Mouse (Mus musculus): ENCODE data around the gene Atf3.

The Atf3 gene

DNA sequence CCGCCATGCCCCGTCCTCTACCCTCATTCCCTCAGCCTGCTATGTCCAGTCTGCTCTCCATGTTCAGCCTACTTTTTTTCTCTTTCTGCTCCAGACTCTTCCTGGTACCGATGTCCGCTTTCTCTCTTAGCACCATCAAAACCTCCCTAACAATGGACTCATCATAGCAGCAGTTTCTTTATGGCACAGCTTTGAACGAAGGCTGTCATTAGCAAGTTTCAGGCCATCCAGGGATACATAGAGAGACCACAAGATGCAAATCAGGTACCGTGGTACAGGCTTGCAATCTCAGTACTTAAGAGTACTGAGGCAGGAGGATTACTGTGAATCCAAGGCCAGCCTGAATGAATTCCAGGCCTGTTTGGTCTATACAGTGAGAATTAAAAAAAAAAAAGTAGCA, 25.1 kb downstream of the Atf3 start:
- DNase-seq (ENCODE audit: low read depth, low spot score), result no peak

DNA sequence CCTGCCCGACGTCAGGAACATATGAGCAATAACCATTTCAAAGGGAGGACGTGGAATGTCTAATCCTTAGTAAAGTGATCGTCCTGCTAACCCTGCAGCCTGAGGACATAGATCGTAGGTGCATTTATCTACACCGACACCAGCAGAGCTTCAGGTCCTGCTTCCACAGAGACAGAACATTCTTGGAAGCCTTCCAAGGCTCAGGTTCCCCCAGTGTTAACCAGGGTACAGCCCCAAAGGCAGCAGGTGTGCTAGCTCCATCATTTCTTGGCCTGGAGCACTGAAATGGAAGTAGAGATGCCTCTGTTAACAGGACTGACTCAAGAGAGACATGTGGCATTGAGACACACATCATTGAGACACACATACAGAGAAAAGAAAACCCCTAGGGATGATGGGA, 25.6 kb downstream of the Atf3 start:
- DNase-seq (ENCODE audit: low read depth, low spot score), result no peak

DNA sequence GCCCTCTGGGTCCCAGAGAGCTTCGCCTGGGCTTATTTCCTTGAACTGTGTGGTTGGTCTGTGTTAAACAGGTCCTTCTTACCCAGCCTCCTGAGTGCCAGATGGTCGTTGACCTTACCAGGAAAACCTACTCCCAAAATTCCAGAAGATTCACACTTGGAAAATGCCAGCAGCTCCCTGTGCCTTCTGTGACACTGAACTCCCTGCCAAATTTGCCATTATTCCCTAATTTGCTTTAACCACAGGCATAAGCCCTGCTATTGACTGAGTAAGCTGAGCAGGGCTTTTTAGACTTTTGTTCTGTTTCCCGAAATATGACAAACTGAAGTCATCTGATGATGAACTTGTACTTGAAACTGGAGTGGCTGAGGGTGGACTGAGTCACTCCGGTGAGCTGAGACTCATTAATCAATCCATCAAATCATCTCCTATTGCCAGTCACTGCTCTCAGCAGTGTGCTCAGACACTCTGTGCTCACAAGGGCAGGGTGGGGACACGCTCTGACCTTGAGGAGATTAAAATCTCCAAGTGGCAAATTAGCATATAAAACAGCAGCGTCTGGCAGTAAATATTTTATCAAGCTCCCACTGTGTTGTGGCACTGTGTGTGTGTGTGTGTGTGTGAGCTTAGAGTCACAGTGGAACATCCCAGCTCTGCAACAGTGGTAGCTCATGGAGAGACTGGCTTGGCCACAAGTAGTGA, 28.0 kb downstream of the Atf3 start:
- peak; percentile 53 for DNase-seq (ENCODE audit: low read depth, low spot score)

DNA sequence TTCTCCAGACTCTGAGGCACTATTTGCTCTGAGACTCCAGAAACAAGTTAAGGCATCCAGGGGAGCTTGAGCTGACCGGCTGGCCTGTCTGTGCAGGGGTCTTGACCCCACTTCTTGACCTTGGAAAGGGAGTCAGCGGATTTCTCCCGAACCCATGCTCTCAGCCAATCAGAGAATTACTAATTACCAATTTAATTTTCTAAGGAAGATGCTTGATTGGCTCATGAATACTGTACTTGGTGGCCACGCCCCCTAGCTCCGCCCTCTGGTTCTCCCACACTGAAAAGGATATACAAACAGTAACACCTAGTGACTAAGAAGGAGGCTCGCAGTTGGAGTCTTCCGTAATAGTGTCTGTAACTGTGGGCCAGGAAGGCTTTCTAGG, 31.5 kb downstream of the Atf3 start:
- no peak for DNase-seq (ENCODE audit: low read depth, low spot score)

DNA sequence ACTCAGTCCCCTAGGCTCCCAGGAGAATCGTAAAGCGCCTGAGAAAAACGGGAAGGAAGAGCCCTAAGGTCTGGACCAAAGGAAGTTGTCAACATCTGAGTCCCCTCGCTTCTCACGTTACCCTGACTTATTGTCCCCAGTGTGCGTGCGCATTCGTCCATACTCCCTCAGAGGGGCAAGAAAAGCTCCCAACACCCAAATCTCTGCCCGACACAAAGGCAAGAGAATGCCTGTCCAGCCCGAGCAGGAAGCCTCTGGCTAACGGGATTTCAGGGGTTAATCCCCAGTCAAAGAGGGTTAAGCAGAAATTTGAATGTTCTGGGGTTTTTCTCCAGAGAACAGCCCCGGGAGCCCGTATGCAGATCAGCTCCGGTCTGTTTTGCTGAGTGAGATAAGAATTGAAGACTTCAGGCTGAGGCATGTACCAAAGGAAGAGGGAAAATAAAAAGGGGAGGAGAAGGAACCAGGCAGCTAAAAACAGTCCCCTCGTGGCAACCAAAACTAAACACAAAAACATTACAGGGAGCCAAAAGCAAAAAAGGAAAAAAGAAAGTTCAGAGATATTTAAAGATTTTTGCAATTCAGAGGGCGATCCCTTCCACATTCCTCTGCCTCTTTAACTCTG, 32.0 kb downstream of the Atf3 start:
- no peak for DNase-seq (ENCODE audit: low read depth, low spot score)

DNA sequence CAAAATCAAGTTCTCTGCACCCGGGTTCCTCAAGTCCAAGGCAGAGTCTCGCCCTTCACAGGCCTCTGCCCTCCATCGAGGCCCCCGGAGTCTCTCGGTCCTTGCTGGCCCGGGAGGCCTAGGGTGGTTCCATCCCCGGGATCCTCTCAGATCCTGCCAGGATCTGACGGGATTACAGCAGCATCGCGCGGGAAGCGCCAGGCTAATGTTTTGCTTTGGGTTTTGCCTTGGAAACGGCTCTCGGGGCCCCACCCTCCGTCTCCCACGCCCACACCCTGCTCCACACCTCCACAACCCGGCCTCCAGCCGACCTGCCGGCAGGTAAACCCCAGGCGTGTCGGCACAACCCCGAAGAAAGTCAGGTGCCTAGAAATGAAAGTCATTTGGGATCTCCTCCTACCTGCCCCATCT, 33.0 kb downstream of the Atf3 start:
- no peak for DNase-seq (ENCODE audit: low read depth, low spot score)

DNA sequence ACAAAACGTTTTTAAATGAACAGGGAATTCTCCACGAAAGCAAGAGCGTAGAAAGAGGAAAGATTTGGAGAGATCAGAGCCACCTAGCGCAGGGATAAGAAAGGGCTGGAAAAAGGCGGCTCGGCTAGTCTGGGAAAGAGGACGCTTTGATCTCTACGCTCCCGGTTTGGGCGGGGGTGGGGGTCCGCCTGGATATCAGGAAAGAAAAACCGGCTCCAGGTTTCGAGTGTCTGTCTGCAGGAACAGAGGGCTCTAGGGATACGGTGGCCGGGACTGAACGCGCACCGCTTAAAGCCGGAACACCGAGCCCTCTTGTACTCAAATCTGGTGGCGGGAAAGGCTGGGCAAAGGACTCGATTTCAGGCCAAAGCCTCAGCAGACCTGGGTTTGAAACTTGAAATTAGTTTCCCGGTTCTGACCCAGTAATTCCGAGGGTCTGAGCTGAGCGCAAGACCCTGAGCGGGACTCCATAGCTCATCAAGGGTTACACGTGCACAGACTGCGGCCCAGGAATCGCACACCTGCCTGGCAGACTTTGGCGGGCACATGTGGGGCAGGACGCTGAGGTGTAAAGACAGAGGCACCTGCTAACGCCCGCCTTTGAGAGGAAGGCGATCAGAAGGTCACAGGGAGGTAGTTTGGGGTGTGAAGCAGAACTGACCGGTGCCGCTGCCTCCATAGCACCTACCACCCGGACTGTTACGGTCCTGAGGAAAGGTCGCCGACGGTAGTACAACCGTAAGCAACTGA, 33.6 kb downstream of the Atf3 start:
- DNase-seq (ENCODE audit: low read depth, low spot score), result no peak

DNA sequence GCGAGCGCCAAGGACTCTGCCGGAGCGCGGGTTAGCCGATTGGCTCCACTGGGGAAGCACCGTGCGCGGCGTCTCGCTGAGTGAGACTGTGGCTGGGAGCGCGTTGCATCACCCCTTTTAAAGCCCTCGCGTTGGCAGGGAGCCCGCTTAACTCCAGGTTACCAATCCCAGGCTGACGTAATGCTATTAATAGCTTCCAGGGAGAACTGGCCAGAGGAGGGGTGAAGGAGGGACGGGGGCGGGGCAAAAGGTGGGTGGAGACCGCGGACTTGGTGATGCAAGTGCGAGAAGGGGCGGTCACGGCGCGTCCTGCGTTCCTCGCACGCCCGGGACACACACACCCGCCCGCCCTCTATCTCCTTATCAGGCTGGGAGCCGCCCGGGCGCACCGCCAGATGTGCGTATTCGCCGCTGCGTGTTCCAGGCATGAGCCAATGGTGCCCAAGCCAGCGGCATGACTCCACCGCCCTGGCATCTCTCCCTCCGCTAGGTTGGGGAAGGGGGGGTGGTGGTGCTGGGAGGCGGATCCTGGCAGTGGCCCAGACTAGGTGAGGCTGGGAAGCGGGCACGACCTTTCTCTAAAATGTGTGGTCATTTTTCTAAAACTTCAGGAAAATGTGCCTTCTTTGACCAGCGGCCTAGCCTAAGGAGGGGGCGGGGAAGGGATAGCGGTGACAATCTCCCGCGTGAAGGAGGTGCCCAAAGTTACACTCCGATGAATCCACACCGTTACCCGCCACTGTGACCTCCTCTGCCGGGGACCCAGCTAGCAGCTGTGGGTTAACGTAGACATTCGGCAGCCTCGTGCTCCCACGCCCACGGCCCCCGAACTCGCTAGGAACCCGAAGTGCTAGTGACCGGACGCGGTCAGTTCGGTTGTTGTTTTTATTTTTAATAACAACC, 34.4 kb downstream of the Atf3 start:
- DNase-seq (ENCODE audit: low read depth, low spot score), result peak; percentile 88

DNA sequence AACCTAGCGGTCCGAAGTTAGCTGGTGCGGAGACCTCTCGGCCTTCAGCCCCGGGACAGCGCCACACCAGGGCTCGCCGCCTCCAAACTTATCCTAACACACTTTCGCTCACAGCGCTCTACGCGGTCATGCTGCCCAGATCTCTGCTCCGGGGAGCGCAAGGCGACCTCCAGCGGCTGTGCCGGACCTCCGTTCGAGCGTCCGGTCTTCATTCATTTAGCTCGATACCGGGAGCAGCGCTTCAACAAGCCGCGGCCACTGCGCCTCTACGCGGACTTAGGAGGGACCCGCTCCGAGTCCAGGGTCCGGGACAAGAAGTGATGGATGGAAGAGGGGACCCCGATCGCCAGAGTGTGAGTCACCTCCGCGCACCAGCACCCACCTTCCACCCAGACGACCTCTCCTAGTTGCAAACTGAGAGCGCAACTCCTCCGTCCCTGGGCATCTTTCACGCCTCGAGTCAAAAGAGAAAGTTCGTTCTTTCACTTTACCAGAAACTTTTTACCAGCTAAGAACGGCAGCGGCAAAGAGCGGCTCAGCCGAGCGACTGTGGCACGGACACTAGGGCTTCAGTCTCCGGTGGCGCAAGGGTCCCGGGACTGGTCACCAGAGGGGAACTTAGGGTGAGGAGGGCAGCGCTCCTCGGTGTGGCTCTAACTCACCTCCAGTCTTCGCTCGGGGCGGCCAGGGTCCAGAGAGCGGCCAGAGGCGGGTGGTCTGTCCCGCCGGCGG, 35.2 kb downstream of the Atf3 start:
- DNase-seq (ENCODE audit: low read depth, low spot score), result peak; percentile 25

DNA sequence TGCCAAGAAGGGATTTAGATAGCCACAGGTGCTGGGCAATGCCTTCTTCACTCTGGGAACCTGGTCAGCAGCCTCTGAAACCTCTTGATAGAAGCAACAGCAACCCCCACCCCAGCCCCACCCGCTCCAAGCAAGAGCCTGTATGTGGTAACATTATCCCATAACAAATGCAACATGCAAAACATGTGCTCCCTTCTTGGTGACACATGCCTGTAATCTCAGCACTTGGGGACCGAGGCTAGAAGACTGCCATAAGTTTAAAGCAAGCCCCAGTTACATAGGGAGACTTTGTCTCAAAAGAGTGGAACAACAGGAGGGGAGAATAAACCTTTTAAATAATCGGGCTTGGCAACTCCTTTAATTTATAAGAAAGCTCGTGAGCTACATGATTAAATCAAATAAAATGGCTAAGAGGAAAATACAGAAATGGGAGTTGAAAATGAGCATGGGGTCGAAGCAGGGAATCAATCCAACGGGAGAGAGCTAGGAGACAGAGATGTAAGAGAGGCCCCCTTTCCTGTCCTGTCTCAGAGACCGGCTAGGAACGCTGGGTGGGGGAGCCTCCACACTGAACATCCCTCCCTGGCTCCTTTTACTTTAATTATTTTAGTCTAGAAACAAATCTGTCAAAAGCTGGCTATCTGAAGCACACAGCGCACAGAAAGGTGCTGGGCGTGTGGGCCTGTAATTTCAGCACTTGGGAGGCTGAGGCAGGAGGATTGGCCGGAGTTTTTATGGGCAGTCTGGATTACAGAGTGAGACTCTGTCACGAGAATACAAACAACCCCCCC, 36.2 kb downstream of the Atf3 start:
- no peak for DNase-seq (ENCODE audit: low read depth, low spot score)

DNA sequence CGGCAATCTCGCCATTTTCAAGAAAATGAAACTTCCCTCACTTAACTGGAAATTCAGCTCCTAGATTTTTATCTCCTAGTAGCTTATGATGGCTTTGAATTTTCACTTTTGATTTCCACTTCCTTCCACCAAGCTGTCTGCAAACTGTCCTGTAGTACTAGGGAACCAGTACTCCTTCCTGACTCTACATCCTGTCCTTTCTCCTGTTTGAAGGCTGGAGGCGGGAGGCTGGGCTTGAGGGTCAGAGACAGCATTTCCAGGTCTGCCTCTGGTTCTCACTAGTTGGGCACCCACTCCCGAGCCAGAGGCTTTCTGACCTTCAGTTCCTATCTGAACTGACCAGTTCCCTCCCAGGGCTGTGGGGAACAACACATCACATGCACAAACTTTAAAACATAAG, 37.4 kb downstream of the Atf3 start:
- no peak for DNase-seq (ENCODE audit: low read depth, low spot score)

DNA sequence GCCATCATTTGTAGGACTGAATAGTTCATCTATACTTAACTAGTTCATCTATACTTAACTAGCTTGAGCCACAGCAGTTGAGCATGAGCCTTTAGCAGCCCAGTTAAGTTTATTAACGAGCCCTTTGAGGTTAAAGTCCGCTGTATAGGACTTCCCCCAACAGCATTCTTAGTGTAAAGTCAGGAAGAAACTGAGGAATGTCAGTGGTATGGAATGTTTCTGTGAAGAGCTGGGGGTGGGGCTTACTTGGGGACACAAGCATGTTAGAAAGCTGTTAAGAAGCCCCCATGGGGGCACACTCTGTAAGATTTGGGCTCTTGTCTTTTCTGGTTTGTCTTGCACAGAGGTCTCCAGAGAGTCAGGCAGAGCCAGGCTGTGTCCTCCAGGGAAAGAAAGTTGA, 38.0 kb downstream of the Atf3 start:
- peak; percentile 15 for DNase-seq (ENCODE audit: low read depth, low spot score)

DNA sequence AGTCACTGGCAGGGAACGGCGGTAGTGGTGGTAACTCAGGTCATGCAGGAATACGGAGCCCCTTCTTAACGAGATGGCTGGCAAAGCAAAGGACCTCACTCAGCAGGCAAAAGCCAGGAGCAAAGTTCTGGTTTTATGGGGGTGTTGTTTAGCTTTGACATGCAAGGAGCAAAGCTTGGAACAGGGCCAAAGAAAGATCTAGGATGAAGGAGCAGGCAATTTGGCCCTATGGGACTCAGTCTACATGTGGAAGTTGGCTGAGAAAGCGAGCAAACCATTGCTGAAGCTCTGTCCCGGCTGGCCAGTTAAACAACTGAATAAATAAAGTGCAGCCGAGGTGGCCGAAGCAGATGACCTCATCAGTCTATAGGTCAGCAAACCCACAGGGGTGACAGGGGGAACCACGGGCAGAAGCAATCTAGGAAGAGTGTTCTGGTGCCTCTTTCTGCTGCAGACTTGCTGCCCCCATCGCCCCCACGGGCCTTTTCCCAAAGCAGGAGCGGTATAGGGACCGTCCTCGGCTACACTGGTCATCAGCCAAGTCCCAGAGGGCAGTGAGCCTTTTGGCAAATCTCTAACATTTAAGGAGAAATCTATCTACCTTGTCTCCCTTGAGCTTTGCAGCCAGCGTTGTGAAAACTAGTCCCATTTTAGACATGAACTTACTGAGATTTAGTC, 39.2 kb downstream of the Atf3 start:
- no peak for DNase-seq (ENCODE audit: low read depth, low spot score)

DNA sequence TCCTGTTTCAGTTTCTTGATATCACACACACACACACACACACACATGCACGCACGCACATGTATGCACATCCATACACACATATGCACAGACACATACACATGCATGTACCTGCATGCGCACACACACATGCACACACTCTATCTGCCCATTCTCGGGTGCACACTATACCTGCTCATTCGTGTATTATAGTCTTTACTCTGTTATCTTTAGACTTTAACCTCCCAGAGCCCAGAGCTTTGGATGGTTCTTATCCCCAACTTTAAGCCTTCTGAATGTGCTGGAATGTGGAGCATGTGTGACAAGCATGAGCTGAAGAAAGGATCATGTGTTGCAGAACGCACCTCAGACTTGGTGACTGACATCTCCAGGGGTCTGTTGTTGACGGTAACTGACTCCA, 41.0 kb downstream of the Atf3 start:
- DNase-seq (ENCODE audit: low read depth, low spot score), result no peak

DNA sequence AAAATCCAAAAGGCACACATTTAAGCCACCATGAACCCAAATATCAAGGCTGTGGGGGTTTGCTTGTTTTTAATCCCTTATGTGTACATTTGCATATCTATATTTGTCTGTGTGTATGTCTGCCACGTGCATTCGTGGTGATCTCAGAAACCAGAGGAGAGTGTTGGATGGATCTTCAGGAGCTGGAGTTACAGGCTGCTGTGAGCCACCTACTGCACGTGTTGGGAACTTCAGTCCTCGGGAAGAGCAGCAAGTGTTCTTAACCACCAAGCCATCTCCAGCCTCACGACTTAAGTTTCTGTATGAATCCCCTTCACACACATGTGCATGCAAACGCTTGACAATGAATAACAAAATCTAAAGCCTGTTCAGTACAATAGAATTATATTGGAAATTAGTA, 45.4 kb downstream of the Atf3 start:
- DNase-seq (ENCODE audit: low read depth, low spot score), result peak; percentile 73

DNA sequence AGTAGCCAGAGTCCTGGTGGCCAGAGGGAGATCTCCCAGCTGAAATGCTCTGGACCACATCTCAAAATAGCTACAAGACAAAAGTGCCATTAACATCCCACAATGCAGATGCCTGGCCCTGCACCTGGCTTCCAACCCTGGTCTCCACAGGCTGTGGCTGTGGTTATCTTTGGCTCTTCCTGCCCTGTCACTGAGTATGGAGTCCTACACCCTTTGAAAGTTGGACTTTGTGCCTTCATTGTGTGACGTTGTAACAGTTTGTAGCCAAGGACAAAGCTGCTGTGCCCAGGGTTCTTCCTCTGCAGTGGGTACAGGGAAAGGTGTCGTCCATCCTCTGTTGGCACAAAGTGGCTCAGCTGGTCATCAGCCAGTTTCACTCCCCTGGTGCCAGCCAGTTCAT, 47.4 kb downstream of the Atf3 start:
- DNase-seq (ENCODE audit: low read depth, low spot score), result no peak

DNA sequence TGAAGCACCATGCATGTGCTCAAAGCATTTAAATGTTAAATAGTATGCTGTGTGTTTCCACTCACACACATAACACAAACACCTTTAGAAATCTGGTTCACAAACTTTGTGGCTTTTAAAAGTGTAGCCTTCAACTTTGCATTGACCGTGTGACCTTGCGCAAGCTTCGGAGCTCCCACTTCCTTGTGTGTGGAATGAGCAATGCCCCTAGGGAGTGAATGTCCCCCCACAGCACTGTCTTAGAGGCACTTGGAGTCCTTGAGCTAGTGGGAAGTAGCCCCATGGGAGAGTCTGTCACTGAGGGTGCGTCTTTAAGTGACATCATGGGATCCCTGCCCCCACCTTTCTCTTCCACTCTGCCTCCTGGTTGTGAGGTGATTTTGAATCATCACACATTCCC, 51.6 kb downstream of the Atf3 start:
- no peak for DNase-seq (ENCODE audit: low read depth, low spot score)

DNA sequence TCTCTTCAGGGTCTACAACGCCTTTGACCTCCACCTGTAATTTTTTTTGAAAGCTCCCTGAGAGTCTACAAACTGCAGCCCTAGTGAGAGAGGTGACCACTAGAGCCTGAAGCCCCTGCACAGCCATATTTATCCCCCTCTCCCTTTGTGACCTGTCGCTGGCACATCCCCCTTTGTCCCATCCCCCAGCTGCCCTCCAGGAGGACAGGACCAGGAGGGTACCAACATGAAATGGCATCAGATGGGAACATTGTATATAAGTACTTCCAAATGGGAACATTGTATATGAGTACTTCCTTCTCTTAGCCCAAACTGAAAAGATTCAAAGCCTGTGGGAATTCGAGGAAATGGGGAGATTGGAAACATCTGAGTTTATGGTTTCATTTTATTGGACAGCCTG, 53.1 kb downstream of the Atf3 start, which contains the start of gene Fam71a:
Gene Fam71a (minus strand): TSS at position 101 of the 400 bp plus-strand sequence.
- DNase-seq (ENCODE audit: low read depth, low spot score), result no peak

DNA sequence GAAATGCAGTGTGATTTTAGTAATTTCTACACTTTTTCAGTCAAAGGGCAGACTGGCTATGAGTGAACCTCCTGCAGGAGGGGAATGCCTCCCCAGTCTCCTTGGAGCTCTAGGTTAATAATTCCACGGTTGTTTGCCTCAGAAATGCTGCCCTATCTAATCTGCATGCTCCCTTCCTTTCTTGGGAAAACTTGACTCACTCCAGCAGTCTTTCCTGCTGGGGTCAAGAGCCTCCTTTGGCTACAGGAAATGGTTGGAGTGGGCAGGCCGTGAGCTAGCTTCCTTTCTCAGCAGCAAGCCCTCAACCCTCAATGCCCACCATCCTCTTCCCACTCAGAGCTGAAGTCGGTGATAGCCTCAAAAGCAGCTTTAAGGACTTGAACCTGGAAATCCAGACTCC, 63.5 kb downstream of the Atf3 start:
- DNase-seq (ENCODE audit: low read depth, low spot score), result no peak

DNA sequence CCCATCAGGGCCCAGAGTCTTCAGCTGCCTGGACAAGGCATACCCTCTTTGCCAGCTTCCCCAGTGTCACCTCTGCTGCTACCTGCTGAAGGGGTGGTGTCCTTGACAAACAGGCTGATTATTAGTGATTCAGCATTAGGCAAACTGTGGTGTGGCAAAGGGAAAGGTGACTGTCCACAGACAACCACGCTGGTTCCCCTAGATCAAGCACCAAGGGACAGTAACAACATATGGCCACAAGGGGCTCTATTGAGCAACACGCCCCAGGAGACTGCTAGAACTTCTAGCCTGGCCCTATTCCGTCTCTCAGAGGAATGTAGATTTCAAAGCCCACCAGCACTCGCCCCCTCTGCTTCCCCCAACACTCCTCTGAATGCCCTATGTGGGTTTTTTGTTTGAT, 64.8 kb downstream of the Atf3 start:
- DNase-seq (ENCODE audit: low read depth, low spot score), result peak; percentile 49

Data from 3T3-L1 (cell line).